Mouse (Mus musculus) heart, postnatal 0 days (tissue): Measurements from ENCODE around the gene Tedc1. TPM values are rescaled to one million over a fixed set of nuclear protein-coding genes. Genes with fewer than 3 reads are reported as not detected.

ENCODE experiments used
- ATAC-seq: fragments of 200-750 bp; cut with Nextera tagmentation; 2 replicates; pipeline ENCODE4 v1.8.0; 2017; ENCODE audit warnings: low read depth, moderate number of reproducible peaks, moderate library complexity; ENCODE audit not compliant: insufficient read depth
- DNase-seq: peaks from one replicate; pipeline ENCODE4 v3.0.0-alpha.2; 2016; ENCODE audit warnings: low spot score
- H3K27ac ChIP-seq: fragments of 300-500 bp; sonication (generic); 2 replicates; pipeline ENCODE4 v1.5.1; 2014; ENCODE audit warnings: low read depth, mild to moderate bottlenecking
- H3K27me3 ChIP-seq: fragments of 300-500 bp; sonication (generic); 2 replicates; pipeline ENCODE4 v1.6.1; 2014; ENCODE audit warnings: low read length, mixed read lengths; ENCODE audit not compliant: control insufficient read depth, insufficient read depth
- H3K36me3 ChIP-seq: fragments of 300-500 bp; sonication (generic); replicated peaks from 2 replicates; pipeline ENCODE4 v1.6.1; 2014; ENCODE audit warnings: low read length, mixed read lengths; ENCODE audit not compliant: control insufficient read depth, insufficient read depth
- H3K4me1 ChIP-seq: fragments of 300-500 bp; sonication (generic); 2 replicates; pipeline ENCODE4 v1.6.1; 2014; ENCODE audit warnings: antibody characterized with exemption; ENCODE audit not compliant: control insufficient read depth, insufficient read depth
- H3K4me2 ChIP-seq: fragments of 300-500 bp; sonication (generic); 2 replicates; pipeline ENCODE4 v1.6.1; 2014; ENCODE audit warnings: low read depth, mild to moderate bottlenecking, low read length, moderate library complexity
- H3K4me3 ChIP-seq: fragments of 300-500 bp; sonication (generic); 2 replicates; pipeline ENCODE4 v1.5.1; 2014; ENCODE audit warnings: low read depth, low read length
- H3K9ac ChIP-seq: fragments of 300-500 bp; sonication (generic); replicated peaks from 2 replicates; pipeline ENCODE4 v1.6.1; 2014; ENCODE audit warnings: low read depth, low read length, mixed read lengths
- H3K9me3 ChIP-seq: fragments of 300-500 bp; sonication (generic); replicated peaks from 2 replicates; pipeline ENCODE4 v1.6.1; 2016; ENCODE audit warnings: low read length; ENCODE audit not compliant: control insufficient read depth
- CTCF ChIP-seq: IDR thresholded peaks from 2 replicates; pipeline ENCODE4 v1.5.1; 2016; ENCODE audit warnings: antibody characterized with exemption, control low read depth, low read depth
- EP300 ChIP-seq: IDR thresholded peaks from 2 replicates; pipeline ENCODE4 v1.6.1; 2016; ENCODE audit warnings: antibody characterized with exemption, low read depth
- WGBS: fragments of 180-500 bp; shearing (Covaris S2); extraction: QIAGEN DNeasy Blood & Tissue Kit; methylation state at CpG from one replicate; pipeline ENCODE4 v1.1.7; 2014; 5-methylcytosine and 5-hydroxymethylcytosine counted together
- polyA plus RNA-seq: library from polyadenylated mRNA; unstranded; fragments of >200 nt; fragmentation: Nextera tagmentation; extraction: Ambion mirVana; gene quantifications from 2 replicates; pipeline ENCODE4 v1.2.1, GENCODE M21; 2015
- total RNA-seq: library from RNA; depleted of rRNA; stranded (reverse); fragments of >200 nt; gene quantifications from 2 replicates; pipeline ENCODE4 v1.2.3, GENCODE M21; 2014; ENCODE audit warnings: low replicate concordance

Gene Tedc1
- total and polyA plus RNA-seq, 2 experiments from 2014 or later = 4.5 to 6.7 TPM

DNA sequence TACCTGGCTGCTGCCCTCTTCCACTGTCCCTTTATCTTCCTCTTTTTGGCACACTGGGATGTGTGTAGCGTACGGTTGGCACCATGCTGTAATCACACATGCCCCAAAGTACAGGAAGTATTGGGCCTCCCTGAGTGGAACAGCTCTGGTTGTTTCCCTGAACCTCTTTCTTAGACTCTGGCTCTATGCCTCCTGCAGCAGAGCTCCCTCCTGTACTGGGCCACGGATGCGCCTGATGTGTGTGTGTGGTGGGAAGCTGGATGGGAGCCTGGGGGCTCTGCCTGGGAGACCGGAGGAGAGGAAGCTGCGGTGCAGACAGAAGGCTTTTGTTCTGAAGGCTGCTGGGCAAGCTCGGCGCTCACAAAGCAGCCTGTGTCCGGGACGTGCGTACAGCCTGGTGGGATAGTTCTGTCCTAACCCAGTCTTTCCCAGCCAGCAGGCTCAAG lies 7.4 kb downstream of the Tedc1 start:
- Histone ChIP-seq H3K4me2 (no peak overlapping the region), H3K27ac (no peak overlapping the region), H3K4me1 (no peaks in the 10 kb centered on the region), H3K9me3 (no peaks in the 10 kb centered on the region), H3K4me3 (no peak overlapping the region), H3K27me3 (no peaks in the 10 kb centered on the region), H3K36me3 (peaks cover 7% of the 10 kb centered on the region; the same call in 1 of the 2 replicates), H3K9ac (no peak overlapping the region)
- no peak for DNase-seq
- TF ChIP-seq CTCF (no peak), EP300 (no peak)
- ATAC-seq = peak; percentile 10; the same call in 1 of the 2 replicates
- WGBS = 78% methylated on average over 11 of the region's 11 CpGs

DNA sequence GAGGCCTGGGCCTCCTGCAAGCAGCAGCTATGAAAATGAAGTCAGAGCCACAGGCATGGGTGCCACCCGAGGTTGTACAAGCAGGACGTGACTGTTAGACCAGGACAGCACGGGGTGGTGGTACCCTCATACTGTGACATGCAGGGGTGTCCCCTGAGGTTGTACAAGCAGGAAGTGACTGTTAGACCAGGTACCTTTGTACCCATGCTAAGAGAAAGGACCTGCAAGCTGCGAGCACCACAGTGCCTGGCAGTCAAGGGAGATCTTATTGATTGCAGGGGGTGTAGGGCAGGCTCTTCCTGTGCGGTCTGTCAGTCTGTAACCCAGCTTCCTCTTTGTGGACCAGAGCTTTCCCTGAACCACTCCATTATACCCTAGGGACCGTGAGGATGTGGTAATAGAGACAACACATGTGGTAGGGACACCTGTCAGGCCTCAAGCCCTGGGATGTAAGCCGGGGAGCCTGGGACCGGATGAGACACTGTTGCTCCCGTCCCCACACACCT lies 11.9 kb downstream of the Tedc1 start:
- WGBS = 74% methylated on average over 9 of the region's 9 CpGs
- no peak for ATAC-seq
- no peak overlapping the region for H3K9ac ChIP-seq

GRCm38 (mm10) chr12:113176960-113177725 lies 20.9 kb downstream of the Tedc1 start:
- WGBS = 78% methylated on average over 18 of the region's 18 CpGs
- H3K27ac ChIP-seq = no peak overlapping the region

More for the DNA sequence above, 11.9 kb downstream of the Tedc1 start:
- Histone ChIP-seq H3K4me3 (no peak overlapping the region), H3K27me3 (no peaks in the 10 kb centered on the region), H3K9me3 (no peaks in the 10 kb centered on the region), H3K27ac (no peak overlapping the region), H3K4me1 (no peaks in the 10 kb centered on the region), H3K36me3 (no peaks in the 10 kb centered on the region), H3K4me2 (no peak overlapping the region)
- no peak for DNase-seq
- no peak for TF ChIP-seq CTCF
- no peak for TF ChIP-seq EP300

GRCm38 (mm10) chr12:113181020-113181419 lies 24.8 kb downstream of the Tedc1 start:
- Histone ChIP-seq H3K9me3 (no peaks in the 10 kb centered on the region), H3K36me3 (no peaks in the 10 kb centered on the region), H3K4me2 (no peak overlapping the region), H3K27ac (no peak overlapping the region), H3K9ac (no peak overlapping the region), H3K4me1 (no peaks in the 10 kb centered on the region), H3K27me3 (peaks cover 17% of the 10 kb centered on the region), H3K4me3 (no peak overlapping the region)
- DNase-seq = no peak
- no peak for ATAC-seq
- 47% methylated on average over 4 of the region's 4 CpGs for WGBS
- no peak for TF ChIP-seq CTCF
- no peak for TF ChIP-seq EP300

More at GRCm38 (mm10) chr12:113176960-113177725, 20.9 kb downstream of the Tedc1 start:
- no peaks in the 10 kb centered on the region for H3K36me3 ChIP-seq
- H3K4me3 ChIP-seq = no peak overlapping the region
- H3K9ac ChIP-seq = no peak overlapping the region
- H3K27me3 ChIP-seq = no peaks in the 10 kb centered on the region
- no peak overlapping the region for H3K4me2 ChIP-seq
- no peaks in the 10 kb centered on the region for H3K9me3 ChIP-seq
- no peaks in the 10 kb centered on the region for H3K4me1 ChIP-seq
- TF ChIP-seq CTCF = no peak
- TF ChIP-seq EP300 = no peak
- DNase-seq (no peak), ATAC-seq (no peak)

DNA sequence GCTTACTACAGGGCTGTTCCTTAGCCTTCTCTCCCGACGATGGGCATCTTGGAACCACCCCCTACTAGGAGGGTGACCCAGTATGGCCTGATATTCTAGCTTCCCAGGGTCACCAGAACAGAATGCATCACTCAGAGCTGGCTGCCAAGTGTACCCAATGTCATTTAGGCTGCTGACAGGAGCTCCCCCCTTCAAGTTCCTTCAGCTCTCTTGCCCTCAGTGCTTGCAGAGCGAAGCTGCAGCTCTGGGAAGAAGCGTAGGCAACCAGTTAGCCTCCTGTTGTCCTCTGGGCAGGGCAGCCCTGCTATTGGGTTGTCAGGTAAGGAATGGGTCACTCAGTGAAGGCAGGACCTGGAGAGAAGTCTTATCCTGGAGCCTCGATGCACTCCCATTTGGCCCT lies 28.7 kb downstream of the Tedc1 start:
- 53% methylated on average over 5 of the region's 5 CpGs for WGBS
- peaks cover 46% of the 10 kb centered on the region for H3K27me3 ChIP-seq
- no peak overlapping the region for H3K27ac ChIP-seq
- no peaks in the 10 kb centered on the region for H3K9me3 ChIP-seq
- no peak overlapping the region for H3K4me2 ChIP-seq
- peaks cover 14% of the 10 kb centered on the region for H3K4me1 ChIP-seq
- TF ChIP-seq EP300 (no peak), CTCF (no peak)
- H3K9ac ChIP-seq = no peak overlapping the region
- ATAC-seq (no peak), DNase-seq (no peak)
- no peak overlapping the region for H3K4me3 ChIP-seq
- H3K36me3 ChIP-seq = no peaks in the 10 kb centered on the region
